Mouse (Mus musculus) heart, postnatal 4 days (tissue): ENCODE results near the gene Cox10. TPM values are rescaled to one million over a fixed set of nuclear protein-coding genes. Genes with fewer than 3 reads are reported as not detected.

Experiments used
- DNase-seq: peaks from one replicate; pipeline ENCODE4 v3.0.0; 2021
- total RNA-seq, 2 experiments: library from RNA; stranded (reverse); gene quantifications; 2 replicates each; pipeline ENCODE4 v1.2.3; 2021

The Cox10 gene
- total RNA-seq, 2 experiments from 2014 or later, result 64.4 to 65.3 TPM

GRCm38 (mm10) chr11:64045041-64045440 lies 34.2 kb downstream of the Cox10 start:
- no peak for DNase-seq

- DNase-seq, result no peak
These were observed 35.2 kb downstream of the Cox10 start for GRCm38 (mm10) chr11:64044024-64044423.

- DNase-seq, result no peak
These were observed 38.0 kb downstream of the Cox10 start for GRCm38 (mm10) chr11:64041281-64041680.

GRCm38 (mm10) chr11:64039600-64039999 lies 39.7 kb downstream of the Cox10 start:
- DNase-seq, result no peak

GRCm38 (mm10) chr11:64037471-64038125 lies 41.7 kb downstream of the Cox10 start:
- DNase-seq, result no peak

GRCm38 (mm10) chr11:64036306-64036705 lies 43.0 kb downstream of the Cox10 start:
- no peak for DNase-seq

GRCm38 (mm10) chr11:64035709-64036108 lies 43.6 kb downstream of the Cox10 start:
- no peak for DNase-seq

GRCm38 (mm10) chr11:64034686-64035085 lies 44.6 kb downstream of the Cox10 start:
- DNase-seq, result no peak

GRCm38 (mm10) chr11:64027423-64027822 lies 51.8 kb downstream of the Cox10 start:
- no peak for DNase-seq

- no peak for DNase-seq
These were observed 53.4 kb downstream of the Cox10 start for GRCm38 (mm10) chr11:64025843-64026242.

- DNase-seq, result no peak
These were observed 54.7 kb downstream of the Cox10 start for GRCm38 (mm10) chr11:64024575-64024974.

GRCm38 (mm10) chr11:64023380-64023981 lies 55.8 kb downstream of the Cox10 start:
- DNase-seq, result no peak

GRCm38 (mm10) chr11:64022403-64023047 lies 56.7 kb downstream of the Cox10 start:
- no peak for DNase-seq

GRCm38 (mm10) chr11:64019235-64019634 lies 60.0 kb downstream of the Cox10 start:
- DNase-seq, result no peak

GRCm38 (mm10) chr11:64018165-64018564 lies 61.1 kb downstream of the Cox10 start:
- DNase-seq, result no peak

GRCm38 (mm10) chr11:64015309-64015708 lies 64.0 kb downstream of the Cox10 start:
- DNase-seq, result no peak

- DNase-seq, result no peak
These were observed 68.4 kb downstream of the Cox10 start for GRCm38 (mm10) chr11:64010724-64011496.

- DNase-seq, result no peak
These were observed 75.1 kb downstream of the Cox10 start for GRCm38 (mm10) chr11:64004152-64004551.

- DNase-seq, result no peak
These were observed 75.8 kb downstream of the Cox10 start for GRCm38 (mm10) chr11:64003484-64003883.

GRCm38 (mm10) chr11:64002629-64003028 lies 76.6 kb downstream of the Cox10 start:
- no peak for DNase-seq

- no peak for DNase-seq
These were observed 78.2 kb downstream of the Cox10 start for GRCm38 (mm10) chr11:64001111-64001510.

- no peak for DNase-seq
These were observed 79.0 kb downstream of the Cox10 start for GRCm38 (mm10) chr11:64000200-64000794.

GRCm38 (mm10) chr11:63999431-63999830 lies 79.8 kb downstream of the Cox10 start:
- no peak for DNase-seq
